Mouse (Mus musculus) thymus, postnatal 36 days (tissue): ENCODE measurements around the gene Slc35e3.
"Not testable (repeated sequence)": the region's sequence is repeated elsewhere in the genome, so short reads cannot be mapped to it uniquely, and the experiment has no call there.

Experiments
- DNase-seq, 2 experiments: peaks; one replicate each; pipeline ENCODE4 v3.0.0; 2022; ENCODE audit warnings: mixed read lengths in 2 of 2

The Slc35e3 gene

DNA sequence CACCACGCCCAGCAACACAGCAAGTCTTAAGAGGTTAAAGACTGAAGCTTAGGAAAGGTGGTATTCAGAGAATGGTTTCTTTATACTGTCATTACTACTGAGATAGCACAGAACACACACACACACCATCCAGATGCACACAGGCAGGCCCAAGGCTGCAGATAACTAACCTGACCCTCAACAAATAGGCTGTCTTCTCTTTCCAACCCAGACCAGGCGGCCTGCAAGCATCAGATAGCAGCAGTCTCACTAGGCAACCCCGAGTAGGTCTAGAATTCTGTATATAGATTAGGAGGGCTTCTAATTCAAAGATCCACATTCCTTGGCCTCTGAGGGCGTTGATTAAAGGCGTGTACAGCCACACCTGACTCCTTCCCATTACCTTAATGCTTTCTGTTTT lies 14.0 kb downstream of the Slc35e3 start:
- DNase-seq, result no peak

DNA sequence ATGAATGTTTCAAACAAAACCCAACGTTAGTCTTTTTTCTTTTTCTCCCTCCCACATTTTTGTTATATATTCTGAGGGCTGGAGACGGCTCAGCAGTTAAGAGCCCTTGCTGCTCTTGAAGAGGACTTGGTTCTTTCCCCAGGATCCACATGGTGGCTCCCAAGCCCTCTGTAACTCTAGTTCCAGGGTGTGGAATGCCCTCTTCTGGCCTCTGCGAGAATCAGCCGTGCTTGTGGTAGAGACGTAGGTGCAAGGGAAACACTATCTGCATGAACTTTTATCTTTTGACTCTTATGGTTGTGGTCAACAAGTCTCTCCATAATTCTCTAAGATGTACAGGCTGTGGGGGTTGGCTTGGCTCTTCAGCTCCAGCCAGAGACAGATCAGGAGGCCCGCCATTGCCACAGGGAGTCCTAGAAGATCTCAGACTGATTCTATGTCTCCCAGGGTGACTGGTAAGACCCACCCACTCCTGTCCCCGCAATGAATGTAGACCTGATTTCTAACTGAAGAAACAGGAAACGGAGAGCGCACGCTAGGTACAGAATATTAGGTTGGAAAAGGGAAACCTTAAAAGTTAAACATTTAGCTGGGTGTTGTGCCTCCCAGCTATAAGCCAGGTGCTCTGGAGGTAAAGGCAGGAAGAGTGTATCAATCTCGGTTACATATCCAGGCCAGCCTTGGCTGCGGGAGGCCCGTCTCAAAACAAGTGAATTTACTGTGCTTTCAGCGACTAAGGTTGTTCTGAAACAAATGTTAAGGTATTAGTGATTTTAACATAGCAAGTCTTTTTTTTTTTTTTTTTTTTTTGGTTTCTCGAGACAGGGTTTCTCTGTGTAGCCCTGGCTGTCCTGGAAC lies 14.7 kb downstream of the Slc35e3 start:
- peak; percentile 72 to 77 for DNase-seq

DNA sequence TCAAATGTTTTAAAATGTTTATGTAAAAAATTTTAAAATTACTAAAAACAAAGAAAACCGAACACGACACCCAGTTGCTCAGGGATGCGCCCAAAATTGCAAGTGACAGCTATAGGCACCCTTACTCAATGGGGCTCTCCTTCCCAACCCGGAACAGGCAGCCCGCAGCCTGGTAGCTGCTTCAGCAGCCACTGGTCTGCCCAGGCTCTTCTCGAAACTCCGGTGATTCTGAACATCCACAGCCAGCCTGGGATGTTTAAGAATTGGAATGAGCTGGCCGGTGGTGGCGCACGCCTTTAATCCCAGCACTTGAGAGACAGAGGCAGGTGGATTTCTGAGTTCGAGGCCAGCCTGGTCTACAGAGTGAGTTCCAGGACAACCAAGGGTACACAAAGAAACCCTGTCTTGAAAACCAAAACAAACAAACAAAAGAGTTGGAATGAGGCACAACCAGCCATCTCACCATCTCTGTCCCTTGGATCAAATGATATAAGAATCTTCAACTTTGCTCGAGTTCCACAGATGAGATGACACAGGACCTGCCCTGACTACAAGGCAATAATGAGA lies 15.4 kb downstream of the Slc35e3 start:
- DNase-seq, result no peak

DNA sequence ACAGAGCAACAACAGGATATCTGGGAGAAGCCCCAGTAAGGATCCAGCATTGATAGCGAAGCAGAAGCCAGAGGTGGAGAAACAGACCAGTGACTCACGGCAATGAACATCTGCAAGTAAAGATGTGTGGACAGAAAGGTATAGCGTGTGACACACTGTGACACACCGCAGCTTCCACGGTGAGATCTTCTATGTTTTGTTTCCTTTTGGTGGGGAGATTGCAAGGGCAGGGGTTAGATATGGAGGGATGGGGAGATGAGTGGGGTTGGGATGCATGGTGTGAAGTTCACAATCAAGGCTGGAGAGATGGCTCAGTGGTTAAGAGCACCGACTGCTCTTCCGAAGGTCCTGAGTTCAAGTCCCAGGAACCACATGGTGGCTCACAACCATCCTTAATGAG lies 16.0 kb downstream of the Slc35e3 start:
- DNase-seq, result no peak

DNA sequence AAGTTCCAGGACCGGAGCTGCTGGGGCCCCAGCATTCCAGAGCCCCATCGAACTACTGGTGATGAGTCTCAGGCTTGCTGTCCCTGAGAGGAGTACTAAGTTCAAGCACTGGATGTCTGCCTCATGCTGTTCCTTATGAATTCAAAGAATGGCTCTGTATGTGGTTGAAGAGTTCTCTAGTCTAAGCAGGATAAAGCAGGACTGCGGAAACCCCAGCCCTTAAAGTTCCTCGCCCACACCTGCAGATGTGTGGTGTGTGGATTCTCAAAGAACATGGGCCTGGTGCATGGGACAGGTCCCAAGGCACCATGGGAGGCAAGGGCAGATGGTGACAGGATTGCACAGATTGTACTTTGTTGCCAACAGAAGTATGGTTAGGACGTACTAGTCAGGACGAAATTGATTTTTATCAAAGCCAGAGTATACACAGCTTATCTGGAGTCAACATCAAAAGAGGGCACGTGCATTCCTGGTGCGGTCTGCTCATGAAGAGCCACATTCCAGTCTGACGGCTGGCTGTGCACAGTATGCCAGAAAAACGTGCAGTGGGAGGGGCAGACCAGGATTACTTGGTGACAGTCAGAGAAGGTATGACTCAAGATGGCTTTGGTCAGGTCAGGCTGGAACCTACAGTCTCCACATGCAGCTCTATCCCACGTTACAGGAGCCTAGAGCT lies 16.9 kb downstream of the Slc35e3 start:
- DNase-seq, result no peak

DNA sequence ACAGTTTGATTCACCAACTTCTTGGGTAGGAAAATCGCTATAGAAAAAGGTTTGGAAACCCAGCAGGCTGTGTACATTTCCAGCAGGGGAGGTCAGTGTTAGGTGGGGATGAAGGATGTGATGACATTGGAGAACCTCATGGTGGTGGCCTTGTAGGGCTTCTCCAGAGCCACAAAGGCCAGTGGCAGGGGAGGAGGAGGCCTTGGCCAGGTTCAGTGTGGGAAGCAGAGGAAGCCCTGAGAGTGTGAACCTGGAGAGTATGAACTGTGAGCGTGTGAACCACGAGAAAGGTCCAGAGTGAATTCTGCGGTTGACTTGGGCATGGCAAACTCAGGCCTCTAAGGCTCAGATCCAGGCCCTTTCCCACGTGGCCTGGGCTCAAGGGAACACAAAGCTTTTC lies 17.6 kb downstream of the Slc35e3 start:
- no peak for DNase-seq

DNA sequence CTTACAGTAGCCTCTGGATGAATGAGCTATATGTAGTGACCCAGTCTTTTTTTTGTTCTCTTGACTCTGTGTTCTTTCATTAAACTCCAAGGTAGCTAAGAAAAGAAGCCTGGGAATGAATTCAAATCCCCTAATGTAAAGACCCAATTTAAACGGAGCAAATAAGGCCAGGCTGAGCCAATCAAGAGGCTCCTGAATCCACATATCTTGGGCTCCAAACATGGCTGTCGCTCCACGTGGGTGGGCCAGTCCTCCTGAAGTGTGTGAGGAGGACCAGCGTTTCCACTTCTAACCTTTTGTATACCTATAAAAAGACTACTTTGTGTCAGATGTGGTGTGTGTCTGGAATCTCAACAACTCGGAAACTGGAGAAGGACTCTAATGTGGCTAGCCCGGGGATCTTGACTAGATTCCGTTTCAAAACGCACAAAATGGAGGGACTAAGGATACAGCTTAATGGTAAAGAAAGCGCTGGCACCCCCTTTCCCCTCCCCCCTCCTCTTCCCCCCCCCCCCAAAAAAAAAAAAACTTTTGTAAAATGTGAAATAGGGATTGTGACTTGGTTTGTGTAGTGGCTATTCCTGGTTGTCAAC lies 18.6 kb downstream of the Slc35e3 start:
- DNase-seq, result no peak

DNA sequence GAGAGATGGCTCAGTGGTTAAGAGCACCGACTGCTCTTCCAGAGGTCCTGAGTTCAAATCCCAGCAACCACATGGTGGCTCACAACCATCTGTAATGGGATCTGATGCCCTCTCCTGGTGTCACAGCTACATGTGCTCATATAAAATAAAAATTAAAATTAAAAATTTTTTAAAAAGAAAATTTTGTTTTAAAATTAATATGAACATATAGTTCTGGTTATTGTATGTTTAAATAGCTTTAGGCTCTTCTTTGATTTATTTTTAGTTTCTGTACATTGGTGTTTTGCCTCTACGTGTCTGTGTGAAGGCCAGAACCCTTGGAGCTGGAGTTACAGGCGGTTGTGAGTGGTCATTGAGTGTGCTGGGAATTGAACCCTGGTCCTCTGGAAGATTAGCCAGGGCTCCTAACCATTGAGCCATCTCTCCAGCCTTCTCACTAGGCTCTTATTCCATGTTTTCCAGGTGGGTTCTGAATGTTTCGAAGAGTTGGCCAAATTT lies 19.2 kb downstream of the Slc35e3 start:
- no peak for DNase-seq

DNA sequence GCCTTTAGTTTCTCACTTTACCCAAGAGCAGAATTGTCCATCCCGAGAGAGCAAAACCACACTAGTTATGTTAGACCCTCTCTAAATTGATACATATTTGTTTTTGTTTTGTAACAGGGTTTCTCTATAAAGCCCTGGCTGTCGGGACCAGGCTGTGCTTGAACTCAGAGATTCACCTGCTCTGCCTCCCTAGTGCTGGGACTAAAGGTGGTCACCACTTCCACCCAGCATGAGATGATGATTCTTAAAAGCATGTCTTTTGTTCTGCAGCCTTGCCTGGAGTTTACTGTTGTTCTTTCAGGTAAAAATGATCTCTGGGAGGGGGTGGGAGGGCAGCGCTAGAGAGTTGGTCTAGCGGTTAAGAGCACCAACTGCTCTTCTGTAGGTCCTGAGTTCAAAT lies 19.8 kb downstream of the Slc35e3 start:
- DNase-seq, result no peak

DNA sequence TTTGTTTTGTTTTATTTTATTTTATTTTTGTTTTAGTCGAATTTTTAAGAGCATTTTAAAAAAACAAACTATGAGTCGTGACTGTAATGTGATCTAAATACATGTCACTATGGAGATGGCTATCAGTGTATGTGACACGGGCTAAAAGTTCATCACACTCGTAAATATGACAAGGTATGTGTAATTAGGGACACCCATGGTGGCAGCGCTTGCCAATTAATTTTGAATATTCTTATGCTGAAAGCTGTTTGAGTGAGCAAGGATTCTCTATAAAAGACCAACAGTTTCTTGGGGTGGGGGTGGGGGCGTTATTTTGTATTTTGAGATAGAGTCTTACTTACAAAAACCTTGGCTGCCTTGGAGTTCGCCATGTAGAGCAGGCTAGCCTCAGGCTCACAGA lies 20.5 kb downstream of the Slc35e3 start:
- DNase-seq, result no peak

DNA sequence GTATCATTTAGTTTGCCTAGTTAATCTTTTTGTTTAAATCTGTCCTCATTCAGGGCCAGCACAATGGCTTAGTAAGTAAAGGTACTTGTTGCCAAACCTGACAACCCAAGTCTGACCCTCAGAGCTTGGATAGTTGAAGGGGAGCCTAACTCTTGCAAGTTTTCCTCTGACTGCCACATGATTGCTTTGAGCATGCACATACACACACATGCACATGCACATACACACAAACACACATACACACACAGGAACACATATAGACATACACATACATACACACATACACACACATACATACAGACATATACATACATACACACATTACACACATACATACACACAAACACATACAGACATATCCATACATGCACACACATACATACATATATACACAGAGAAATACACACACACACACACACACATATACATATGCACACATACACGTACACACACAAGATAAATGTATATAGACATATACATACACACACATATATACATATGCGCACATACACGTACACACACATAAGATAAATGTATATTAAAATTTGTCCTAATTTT lies 21.3 kb downstream of the Slc35e3 start:
- no peak for DNase-seq

DNA sequence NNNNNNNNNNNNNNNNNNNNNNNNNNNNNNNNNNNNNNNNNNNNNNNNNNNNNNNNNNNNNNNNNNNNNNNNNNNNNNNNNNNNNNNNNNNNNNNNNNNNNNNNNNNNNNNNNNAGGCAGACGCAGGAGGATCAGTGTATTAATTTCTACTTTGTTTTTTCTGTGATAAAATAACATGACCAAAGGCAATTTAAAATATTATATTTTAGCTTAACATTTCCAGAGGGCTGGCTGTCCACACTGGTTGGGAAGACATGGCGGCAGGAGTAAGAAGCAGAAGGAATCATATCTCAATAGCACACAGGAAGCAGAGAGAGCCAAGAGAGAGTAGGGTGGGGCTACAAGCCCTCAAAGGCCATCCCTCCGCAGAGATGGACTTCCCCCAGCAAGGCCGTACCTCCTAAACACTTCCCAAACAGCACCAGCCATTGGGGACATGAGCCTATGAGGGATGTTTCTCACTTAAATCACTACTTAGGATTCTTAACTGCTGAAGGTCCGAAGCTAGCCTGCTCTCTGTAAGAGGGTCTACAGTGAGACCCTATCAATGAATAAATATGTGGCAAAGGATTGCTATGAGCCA lies 21.9 kb downstream of the Slc35e3 start:
- DNase-seq, result no peak

DNA sequence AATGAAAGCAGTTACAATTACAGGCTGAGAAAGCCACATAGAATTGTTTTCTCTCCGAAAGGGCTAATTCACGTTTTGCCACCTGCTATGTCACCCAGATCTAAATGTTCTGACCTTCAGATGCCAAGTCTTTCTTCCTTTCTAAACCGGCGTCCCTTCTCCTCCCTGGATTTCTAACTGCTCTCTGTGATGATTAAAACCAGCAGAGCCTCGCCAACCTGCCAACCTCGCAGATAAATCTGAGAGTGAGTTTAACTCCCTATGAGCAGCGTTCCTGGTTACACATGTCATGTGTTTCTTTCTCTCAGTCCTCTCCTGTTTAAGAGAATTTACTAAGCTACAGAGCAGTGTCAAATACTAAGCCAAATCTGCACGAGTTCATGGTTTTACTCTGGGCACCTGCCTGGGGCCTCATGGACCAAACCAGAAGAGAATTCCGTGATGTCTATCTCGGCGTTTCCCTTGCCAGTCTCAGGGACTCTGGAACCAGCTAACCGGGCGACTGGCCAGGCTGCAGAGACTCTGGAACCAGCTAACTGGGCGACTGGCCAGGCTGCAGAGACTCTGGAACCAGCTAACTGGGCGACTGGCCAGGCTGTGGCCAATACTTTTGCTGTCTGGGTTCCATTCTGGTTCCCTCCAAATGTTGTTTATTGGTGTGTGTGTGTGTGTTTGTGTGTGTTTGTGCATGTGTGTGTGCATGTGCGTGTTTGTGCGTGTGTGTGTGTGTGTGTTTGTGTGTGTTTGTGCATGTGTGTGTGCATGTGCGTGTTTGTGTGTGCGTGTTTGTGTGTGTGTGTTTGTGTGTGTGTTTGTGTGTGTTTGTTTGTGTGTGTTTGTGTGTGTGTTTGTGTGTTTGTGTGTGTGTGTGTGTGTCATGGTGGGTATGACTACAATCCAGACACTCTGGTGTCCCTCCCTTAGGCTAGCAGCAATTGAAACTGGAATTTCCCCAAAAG lies 27.7 kb downstream of the Slc35e3 start:
- no peak for DNase-seq

DNA sequence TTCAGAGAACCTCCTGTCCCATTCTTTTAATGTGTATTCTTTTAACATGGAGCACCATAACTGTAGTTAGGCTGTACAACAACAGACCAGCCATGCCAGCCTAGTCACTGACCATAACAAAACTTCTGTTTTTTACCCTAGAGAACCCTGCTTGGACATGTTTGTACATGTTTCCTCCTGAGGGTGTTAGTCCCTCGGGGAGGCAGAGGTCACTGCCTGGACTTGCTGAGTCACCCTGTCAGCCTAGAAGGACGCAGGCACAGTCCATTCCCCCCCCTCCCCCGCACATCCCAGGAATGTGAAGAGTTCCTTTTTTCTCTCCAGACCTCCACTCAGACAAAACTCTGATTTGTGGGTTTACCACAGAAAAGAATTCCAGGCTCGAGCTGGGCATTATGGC lies 28.6 kb downstream of the Slc35e3 start:
- no peak for DNase-seq

DNA sequence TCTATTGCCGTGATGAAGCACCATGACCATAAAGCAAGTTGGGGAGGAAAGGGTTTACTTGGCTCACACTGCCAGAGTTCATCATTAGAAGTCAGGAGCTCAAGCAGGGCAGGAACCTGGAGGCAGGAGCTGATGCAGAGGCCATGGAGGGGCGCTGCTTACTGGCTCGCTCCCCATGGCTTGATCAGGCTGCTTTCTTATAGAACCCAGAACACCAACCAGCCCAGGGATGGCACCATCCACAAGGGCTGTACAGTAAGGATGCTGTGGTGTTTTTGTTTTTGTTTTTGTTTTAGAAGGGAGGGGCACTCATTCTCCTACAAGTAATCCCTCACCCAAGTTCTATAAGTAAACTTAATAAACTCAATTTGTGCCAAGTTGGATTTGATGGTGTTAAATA lies 29.5 kb downstream of the Slc35e3 start:
- DNase-seq, result no peak

DNA sequence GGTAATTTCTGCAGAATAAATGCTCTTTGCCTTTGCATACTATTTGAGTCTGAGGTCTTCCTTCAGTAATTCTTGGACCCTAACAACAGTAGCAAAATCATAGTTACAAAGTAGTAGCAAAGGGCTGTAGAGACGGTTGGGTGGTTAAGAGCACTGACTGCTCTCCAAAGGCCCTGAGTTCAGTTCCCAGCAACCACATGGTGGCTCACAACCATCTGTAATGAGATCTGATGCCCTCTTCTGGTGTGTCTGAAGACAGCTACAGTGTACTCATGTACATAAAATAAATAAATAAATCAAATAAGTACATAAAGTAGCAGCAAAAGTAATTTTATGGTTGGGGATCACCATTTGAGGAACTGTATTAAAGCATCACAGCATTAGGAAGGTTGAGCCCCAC lies 30.5 kb downstream of the Slc35e3 start:
- DNase-seq, result not testable (repeated sequence)

DNA sequence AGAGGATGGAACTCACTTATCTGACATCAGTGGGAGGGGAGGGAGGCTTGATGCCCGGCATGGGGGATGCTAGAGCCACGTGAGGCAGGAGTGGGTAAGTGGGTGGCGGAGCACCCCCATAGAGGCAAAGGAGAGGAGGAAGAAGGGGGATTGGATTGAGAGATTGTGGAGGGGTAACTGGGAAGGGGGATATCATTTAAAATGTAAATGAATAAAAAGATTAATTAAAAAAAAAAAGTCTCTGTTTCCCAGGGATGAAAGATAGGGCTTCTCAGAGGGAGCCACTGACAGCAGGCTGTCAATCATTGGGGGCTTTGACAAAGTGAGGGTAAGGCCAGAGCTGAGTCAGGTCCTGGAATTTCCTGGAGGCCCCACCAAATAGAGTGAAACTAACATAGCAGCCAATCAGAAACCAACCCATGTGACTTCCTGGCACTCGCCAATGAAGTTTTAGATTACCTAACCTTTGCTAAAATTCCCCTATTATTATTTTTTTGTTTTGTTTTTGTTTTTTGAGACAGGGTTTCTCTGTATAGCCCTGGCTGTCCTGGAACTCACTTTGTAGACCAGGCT lies 31.2 kb downstream of the Slc35e3 start:
- DNase-seq, result no peak

DNA sequence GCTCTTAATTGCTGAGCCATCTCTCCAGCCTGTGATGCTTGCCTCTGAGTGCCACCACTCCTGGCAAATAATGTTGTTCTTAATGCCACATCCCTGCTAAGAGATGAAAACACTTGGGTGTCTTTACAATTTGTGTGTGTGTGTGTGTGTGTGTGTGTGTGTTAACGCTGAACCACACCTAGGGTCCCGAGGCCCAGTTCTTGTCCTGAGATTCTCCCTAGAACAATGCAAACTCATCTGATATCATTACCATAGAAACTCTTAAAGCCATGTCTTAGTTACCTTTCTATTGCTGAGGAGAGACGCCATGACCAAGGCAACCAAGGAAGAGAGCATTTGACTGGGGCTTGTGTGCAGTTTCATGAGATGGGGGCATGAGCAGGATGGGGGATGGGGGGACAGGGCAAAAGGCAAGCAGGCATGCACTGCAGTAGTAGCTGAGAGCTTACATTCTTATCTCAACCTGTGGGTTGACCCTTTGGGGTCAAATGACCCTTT lies 32.1 kb downstream of the Slc35e3 start:
- DNase-seq, result no peak

DNA sequence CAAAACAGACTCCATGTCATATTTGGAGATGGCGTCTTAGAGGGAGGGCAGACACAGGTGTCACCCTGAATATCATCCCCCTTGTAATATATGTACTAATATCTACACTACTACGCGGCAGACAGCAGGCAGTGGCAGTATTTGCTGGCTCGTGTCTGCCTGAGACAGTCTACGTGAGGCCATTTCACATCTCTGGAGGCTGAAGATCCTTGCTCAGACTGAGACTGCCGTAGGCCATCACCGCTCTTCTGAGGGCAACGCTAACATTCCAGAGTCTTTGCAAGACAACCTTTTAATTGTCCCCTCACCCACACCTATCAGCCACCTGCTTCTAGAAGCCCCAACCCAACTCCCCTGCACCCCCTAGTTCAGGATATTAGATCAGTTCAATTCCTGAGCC lies 32.7 kb downstream of the Slc35e3 start:
- DNase-seq, result no peak

DNA sequence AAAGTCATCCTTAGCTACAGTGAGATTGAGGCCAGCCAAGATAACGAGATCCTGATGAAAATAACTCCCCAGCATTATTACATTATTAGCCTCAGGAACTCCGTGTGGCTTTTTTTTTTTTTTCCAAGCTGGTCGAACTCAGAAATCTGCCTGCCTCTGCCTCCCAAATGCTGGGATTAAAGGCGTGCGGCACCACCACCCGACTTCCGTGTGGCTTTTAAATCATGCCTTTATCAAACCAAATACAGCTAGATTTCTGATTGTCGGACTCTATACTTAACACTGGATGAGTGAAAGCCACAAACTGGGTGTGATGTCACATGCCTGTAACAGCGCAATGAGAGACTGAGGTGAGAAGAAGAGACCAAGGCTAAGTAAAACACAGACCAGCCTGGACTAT lies 33.3 kb downstream of the Slc35e3 start:
- no peak for DNase-seq

DNA sequence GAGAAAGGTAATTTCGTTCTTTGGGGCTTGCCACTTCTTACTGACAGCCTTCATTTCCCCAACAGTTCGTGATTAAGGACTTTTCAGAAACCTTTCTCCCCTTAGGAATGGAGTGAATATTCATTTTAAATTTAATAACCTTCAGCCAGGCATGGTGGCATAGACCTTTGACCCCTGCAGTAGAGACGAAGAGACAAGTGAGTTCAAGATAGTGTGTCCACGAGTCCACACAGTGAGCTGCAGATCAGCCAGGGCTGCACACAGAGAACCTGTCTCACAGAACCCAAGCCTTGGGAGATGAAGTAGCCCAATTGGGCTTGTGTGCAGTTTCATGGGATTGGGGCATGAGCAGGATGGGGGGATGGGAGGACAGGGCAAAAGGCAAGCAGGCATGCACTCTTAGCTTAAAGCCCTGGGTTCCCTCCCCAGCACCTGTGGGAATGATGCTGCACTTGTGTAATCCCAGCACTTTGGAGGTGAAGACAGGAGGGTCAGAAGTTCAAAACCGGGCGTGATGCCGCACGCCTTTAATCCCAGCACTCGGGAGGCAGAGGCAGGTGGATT lies 33.9 kb downstream of the Slc35e3 start:
- DNase-seq, result no peak
